Mouse (Mus musculus) granulocyte monocyte progenitor cell, adult 5-6 weeks (primary cell): ENCODE results near the gene Mrpl20. TPM values are rescaled to one million over a fixed set of nuclear protein-coding genes. Genes with fewer than 3 reads are reported as not detected.

ENCODE experiments used
- ATAC-seq: replicated peaks from 2 replicates; pipeline ENCODE4 v1.8.0; 2016; ENCODE audit warnings: mild to moderate bottlenecking, moderate TSS enrichment, inconsistent platforms; ENCODE audit not compliant: poor library complexity, severe bottlenecking
- total RNA-seq, 2 experiments: library from RNA; stranded (forward) in 1 of 2; stranded (reverse) in 1 of 2; fragments of 200-712, 200-1000 nt in 1 of 2; fragments of >200 nt in 1 of 2; fragmentation: Nextera tagmentation in 1 of 2; gene quantifications; 2 replicates each; pipeline ENCODE4 v1.2.3; 2014 to 2017

The Mrpl20 gene
- total RNA-seq, 2 experiments from 2014 or later: 91.1 to 191 TPM

DNA sequence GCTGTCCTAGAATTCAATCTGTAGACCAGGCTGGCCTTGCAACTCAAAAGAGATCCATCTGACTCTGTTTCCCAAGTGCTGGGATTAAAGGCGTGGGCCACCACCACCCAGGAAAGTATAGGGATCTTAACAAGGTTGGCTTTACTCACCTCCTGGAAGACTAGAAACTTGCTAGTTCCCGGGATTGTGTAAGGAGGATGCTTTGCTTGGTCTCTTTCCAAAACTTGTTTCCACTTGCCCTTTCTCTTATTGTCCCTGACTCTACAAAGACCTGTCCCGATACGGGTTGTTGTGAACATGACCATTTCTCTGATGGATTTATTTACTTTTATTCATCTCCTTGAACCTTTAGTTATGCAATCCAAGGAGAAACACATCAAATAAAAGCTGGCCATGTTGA lies 27.2 kb downstream of the Mrpl20 start:
- no peak for ATAC-seq

DNA sequence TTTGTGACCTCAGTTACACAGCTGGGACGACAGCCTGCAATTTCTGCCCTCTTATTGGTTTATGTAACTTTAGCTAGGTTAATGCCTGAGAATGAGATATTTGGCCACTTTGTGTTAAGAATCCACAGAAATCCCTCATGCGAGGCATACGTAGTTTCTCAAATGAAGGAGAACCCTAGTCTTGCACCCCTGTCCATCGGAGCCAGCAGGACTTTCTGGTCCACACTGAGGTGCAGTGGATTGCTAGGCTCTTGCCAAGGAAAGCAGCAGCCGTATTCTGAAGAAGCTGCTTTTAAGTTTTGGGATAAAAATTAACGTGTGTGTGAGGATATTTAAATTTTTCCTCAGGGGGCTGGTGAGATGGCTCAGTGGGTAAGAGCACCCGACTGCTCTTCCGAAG lies 27.9 kb downstream of the Mrpl20 start:
- ATAC-seq: no peak

DNA sequence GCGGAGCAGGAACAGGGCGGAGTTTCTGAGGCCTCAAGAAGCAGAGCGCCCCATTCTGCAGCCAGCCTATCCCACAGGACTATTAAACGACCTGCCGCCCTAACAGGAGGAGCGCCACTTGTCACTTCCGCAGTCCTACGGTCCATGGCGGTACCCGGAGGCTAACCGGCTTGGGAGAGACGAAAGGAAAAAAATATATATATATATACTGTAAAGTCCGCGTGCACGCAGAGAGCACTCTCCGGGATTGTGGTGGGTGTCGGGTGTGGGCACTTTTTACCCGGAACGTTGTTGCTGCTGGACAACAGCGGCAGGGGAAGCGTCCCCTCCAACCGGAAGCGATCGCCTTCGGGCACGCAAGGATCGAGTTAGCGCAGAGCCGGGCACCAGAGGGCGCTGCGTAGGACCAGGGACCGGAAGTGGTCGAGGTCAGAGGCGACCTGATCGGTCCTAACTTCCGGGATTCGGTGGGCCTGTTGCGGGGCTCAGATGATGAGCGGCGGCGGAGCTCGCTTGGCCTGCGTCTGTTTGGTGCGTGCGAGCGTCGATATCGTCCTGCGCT lies 28.6 kb downstream of the Mrpl20 start, which contains the start of gene Aurkaip1:
Aurkaip1 (plus strand) TSS at position 68 of the 562 bp plus-strand sequence.
- ATAC-seq: peak; percentile 84

DNA sequence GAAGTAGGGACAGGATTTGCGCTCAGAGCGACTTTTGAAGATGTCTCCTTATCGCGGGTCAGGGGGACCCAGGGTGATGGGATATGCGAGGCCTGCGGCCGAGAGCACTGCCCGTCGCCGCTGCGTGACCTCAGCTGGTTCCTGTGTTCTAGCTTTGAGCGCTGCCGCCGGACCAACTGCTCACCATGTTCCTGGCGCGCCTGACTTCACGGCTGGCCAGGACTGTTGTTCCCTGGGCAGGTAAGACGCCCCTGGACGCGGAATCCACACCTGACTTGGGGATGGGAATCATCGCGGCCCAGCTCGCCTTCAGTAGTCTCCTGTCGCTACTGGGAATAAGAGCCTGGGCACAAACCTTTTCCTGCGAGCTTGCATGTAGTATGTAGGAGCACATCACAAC lies 29.2 kb downstream of the Mrpl20 start:
- no peak; the same call in 1 of the 2 replicates for ATAC-seq

DNA sequence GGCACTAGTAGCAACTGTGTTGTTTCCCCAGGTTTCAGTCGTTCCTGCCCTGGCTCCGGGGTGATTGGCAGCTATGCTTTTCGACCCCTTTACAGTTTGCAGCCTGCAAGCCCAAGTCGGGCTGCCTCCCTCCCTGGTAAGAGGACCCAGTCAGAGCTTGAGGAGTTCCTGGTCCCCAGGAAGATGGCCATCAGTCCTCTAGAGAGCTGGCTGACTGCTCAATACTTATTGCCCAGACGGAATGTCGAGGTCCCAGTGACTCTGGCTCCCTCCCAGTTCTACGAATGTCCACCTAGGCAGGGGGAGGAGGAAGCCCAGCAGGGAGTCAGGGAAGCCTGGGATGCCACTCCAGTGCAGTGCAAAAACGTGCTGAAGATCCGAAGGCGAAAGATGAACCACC lies 29.6 kb downstream of the Mrpl20 start:
- ATAC-seq: no peak

DNA sequence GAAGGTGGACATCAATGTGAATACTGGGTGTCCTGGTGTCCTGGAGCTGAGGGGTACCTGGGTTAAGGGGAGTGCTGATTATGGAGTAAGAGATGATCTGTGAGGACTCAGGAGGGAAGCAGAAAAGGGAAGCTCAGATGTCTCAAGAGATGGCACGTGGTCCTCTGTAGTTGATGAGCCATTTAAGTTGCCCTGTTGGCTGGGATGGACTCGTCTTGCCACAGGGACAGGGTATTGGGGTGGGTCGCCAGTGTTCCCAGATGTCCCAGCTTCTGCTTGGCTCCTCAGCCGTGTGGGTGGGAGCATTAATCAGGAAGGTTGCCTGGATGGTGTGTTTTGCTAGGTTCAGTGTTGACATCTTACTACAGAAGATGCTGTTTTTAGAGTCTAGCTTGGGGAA lies 30.6 kb downstream of the Mrpl20 start:
- ATAC-seq: 0 out of 2 replicates have a peak, but pooled peaks have one; percentile 8

DNA sequence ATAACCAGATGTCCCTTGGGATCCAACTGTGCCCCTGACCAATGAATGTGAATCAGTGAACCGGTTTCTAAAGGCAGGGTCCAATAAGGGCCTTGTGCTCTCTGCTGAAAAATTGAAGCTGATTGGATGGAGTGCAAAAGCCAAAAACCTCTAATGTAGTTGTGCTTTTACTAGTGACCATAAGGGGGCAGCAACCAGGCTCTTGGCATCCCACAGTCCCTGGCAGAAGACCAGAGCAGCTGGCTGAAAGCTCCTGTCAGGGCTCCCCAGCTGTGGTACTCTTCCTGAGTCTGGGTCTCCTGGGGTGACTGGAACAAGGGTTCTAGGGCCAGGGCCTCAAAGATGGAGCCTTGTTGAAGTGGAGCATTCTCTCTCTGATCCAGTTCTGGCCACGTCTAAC lies 31.2 kb downstream of the Mrpl20 start:
- peak; percentile 42 for ATAC-seq

DNA sequence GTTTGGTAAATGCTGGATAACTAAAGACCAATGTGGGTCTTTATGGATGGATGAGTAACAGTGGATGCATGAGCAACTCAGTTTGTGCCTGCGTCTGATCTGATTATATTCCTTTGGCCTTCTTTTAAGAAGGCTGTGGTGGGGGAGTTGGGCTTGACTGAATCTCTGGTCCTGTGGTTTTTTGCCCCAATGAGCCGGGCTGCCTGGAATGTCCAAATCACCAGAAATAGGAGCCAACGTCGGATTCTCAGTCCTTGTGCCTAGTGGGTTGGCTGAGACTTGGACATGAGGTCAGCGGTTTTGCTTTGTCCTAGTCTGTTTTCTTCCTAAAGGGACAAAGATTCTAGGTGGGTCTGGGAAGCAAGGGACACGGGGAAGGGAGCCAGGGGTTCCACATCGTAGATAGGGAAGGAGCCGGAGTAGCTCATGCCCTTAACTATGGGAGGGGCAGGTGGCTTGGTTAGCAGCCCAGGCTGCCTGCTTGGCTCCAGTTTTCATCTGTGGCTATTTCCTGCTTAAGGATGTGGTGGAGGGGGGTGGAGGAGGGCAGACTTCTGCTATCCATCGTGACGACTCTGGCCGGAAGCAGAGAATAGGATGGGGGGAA lies 34.8 kb downstream of the Mrpl20 start:
- ATAC-seq: peak; percentile 36

DNA sequence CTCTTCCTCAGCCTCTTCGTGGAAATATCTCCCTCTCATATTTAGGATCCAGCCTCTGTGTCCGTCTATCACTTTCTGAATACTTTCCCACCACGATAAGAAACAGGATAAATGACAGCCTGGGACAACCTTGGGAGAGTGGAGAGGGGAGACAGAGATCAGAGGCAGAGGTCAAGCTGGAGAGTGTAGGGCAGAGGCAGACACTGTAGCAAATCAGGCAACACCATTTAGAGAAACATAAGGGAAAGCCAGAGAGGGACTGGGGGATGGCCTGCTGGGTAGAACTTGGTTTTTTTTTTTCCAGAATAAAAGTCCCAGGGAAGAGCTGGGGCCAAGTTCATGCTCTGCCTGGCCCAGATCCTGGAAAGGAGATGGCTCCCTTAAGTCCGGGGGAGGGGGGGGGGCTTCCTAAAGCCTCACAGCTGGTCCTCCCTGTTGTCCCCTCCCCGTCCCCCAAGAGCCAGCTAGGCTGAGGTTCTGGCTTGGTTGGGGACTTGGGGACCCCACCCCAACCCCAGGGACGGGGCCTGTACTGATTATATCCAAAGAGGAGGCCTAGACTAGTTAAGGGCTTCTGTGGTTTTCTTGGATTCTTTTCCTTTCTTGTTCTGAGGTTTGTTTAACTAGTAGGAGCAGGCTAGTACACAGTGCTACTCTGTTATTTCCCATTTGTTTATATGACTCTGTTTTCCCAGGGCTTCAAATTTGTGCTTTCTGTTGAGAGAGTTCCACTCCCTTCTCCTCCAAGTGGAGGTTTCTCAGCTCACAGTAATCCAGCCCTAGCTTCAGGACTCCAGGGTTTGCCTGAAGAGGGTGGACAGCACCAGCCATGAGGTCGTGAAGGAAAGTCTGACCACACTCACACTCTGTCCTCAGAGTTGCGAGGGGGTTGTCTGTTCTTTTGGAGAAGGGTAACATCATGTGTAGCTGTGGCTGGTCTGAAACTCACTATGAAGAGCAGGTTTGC lies 35.8 kb downstream of the Mrpl20 start:
- ATAC-seq: no peak

DNA sequence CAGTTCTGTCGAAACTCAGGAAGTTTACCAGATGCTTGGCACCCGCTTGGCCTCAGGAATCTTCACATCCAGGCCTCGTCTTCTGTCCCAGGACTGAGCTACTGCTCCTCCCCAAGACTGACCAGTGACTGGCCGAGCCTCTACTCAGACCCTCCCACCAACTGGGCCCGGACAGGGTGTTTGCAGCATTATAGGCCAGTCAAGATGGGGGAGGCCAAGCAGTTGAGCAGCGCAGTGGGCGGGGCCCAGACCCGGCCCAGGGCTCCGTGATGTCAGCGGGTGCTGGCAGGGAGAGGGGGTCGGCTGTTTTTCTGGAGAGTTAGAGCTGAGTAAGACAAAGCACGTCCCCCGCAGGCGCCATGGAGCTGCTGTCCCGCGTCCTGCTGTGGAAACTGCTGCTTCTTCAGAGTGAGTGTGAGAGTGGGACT lies 36.8 kb downstream of the Mrpl20 start, which contains the start of gene Mxra8:
Mxra8 (plus strand) TSS at position 198 of the 428 bp plus-strand sequence.
- ATAC-seq: no peak

DNA sequence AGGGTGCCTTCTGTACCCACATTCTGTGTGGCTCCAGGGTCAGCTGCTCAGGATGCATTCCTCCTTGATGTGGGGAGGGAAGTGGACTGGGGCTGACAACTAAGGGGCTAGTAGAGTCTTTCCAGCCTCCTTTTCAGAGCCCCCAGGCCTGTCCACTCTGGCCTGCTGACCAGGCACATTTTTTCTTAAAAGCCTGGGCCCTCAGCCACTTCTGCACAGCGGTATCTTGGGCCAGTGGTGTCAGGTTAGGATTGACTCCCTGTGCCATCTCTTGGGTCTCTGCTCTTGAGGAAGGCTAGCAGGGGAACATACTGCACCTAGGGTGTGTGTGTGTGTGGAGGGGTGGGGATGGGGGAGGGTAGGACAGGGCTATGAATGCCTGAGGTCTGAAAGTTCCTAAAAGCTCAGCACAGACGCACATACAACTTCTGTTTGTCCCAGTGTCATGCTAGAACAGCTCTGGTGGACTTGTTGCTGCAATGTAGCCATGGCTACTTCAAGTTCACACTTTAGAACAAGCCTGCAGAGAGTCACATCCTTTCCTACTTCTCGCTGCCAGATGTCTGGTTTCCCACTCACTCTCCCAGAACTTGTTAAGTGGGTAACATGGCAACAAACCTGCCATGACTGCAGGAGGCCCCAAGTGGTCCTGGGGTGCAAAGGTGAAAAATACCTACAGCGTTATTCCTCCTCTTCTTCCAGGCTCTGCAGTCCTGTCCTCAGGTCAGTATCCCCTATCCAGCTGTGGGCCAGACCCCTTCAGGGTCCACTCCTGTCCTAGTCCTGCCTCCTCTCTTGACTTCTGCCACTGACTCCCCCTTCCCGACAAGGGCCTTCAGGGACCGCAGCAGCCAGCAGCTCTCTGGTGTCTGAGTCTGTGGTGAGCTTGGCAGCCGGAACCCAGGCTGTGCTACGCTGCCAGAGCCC lies 37.7 kb downstream of the Mrpl20 start:
- no peak for ATAC-seq

DNA sequence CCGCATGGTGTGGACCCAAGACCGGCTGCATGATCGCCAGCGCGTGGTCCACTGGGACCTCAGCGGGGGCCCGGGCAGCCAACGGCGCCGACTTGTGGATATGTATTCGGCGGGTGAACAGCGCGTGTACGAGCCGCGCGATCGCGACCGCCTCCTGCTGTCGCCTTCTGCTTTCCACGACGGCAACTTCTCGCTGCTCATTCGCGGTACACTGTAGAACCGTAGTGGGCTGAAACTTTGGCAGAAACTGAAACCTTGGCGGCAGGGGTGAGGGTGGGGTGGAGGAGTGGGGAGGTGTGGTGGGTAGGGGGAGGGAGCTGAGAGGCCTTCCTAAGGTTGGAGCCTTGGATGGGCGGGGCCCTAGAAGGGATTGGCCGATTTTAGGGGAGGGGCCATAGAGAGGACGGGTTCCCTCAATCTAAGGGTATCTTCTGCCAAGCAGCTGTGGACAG lies 38.4 kb downstream of the Mrpl20 start:
- ATAC-seq: peak; percentile 65

DNA sequence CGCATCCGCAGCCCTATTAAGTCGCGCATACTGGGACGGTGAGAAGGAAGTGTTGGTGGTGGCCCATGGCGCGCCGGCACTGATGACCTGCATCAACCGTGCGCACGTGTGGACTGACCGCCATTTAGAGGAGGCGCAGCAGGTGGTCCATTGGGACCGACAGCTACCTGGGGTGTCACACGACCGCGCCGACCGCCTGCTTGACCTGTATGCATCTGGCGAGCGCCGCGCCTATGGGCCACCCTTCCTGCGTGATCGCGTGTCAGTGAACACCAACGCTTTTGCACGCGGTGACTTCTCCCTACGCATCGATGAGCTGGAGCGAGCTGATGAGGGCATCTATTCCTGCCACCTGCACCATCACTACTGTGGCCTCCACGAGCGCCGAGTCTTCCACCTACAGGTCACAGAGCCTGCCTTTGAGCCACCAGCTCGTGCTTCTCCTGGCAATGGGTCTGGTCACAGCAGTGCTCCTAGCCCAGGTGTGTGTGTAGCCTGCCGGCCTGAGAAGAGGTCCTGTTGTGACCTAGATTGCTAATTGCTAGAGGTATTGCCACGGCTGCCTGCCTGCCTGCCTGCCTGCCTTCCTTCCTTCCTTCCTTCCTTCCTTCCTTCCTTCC lies 39.1 kb downstream of the Mrpl20 start:
- ATAC-seq: 0 out of 2 replicates have a peak, but pooled peaks have one; percentile 1

DNA sequence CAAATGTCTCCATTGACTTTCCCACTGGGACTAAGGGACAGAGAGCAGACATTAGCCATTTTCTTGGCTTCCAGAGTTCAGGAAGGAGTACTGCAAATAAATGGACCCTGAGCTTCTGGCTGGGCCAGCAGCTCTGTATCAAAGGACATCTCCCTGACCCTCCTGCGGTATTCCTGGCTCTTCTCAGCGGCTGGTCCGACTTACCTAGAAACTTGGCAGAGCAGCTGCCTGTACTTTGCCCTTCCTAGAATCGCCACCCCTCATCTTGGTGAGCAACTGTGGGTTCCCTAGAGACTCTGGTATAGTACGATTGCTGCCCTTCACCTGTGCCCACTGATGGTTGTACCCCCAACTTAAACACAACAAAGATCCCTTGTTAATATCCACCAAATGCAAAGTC lies 40.6 kb downstream of the Mrpl20 start:
- no peak for ATAC-seq

DNA sequence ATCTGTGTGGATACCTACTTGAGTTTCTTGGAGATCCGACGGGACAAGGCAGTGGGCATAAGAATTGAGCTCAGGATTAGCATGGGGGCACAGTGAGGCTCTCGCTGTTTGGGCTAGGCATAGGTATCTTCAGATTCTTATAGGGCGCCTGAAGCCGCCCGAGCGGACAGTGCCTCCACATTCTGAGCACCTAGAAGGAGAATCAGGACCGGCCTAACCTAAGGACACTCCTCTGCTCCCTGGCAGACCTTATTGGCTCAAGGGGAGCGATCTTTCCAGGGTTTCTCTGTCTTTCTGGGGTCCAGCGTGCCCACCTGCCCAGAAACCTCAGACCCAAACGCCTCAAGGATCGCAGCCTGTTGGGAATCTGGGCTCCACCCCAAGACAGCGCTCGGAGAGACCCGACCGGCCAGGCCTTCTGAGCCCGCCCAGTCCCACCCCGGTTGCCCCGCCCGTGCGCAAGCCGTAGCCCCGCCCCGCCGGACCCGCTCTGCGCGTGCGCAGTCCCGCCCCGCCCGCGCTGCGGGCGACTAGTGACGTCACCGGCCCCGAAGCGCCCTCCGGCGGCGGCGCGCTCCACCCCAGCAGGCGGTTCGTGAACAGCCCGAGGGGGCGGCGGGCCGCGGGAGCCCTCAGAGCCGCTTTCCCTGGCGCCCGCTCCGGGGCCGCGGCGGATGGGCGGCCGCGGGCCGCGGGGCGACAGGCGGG lies 44.3 kb downstream of the Mrpl20 start, which contains the start of gene Dvl1:
Dvl1 (plus strand) TSS at position 532 of the 708 bp plus-strand sequence.
- peak; percentile 75 for ATAC-seq

DNA sequence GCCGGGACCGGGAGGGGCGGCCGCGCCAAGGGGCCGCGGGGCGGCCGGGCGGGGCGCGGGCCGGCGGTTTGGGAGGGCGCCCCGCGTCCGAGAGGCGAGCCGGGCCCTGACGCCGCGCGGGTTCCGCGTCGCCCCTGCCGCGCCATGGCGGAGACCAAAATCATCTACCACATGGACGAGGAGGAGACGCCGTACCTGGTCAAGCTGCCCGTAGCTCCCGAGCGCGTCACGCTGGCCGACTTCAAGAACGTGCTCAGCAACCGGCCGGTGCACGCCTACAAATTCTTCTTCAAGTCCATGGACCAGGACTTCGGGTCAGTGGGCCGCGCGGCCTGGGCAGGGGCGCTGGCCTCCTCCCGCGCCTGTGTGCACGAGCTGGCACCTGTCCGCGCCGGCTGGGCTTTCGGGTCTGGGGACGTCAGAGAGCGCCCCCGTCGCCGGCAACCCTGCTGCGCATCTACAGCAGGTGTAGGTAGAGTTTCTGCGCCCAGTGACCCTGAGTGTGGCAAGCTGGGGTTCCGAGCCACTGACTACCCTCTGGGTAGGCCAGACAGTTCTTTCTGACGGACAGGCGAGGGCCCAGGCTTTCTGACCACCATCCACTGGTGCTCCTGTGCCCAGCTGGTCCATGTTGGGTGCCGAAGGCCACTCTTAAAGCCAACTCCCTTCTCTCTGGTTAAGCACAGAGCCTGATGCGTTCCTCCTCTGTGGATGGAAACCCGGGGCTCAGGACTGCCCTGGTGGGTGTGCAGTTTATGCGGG lies 45.1 kb downstream of the Mrpl20 start:
- ATAC-seq: peak; percentile 23

DNA sequence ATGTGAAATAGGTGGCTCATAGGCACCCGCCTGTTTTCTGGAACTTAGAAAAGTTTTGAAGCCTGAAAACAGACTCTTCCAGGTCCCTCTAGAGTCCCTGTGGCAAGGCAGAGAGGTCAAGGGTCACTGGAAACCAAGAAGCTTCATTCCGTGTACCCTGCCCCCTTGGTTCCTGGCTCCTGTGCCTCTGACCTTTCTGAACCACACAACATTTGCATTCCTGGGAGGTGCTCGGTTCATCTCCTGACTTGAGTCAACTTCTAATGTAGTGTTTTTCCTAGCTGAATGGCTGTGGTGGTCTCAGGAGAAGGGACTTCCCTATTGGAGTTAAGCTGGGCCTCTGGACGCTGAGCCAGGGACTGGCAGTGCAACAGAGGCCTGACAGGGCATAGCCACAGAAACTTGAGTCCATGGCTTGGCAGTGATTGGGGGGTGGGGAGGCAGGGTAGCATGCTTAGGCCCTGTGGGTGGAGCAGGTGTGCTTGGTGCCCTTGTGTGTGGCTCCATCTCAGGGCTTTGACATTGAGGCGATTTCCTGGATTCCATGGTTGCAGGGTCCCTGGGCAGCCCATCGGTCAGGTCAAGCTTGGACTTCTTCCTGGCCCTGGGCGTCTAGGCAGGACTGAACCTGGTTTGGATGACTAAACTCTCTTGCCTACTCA lies 45.9 kb downstream of the Mrpl20 start:
- ATAC-seq: no peak; the same call in 1 of the 2 replicates
